Mouse (Mus musculus) adrenal gland, postnatal 0 days (tissue): ENCODE results near the gene Klra6. TPM values are rescaled to one million over a fixed set of nuclear protein-coding genes. Genes with fewer than 3 reads are reported as not detected.

Experiments
- polyA plus RNA-seq: library from polyadenylated mRNA; unstranded; fragments of >200 nt; fragmentation: Nextera tagmentation; extraction: Ambion mirVana; gene quantifications from 2 replicates; pipeline ENCODE4 v1.2.1, GENCODE M21; 2015

The Klra6 gene
- not detected in 2 replicates for polyA plus RNA-seq

DNA sequence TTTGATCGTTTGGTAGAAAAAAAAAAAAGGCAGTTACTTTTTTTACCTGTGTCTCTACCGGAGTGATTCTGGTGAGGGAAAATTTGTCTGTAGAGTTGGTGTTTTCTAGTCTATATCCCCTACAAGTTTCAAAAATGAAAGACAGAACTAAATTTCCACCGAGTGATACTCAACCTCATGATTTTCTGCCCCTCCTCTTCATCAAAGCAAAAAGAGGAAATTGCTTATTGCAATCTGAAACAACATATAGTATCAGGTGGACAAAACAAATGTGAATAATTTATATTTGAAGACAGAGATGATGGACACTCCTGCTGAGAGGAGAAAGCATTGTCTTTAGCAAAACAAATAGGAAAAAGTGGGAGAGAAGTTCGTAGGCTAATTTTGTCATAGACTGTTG lies at the start of gene Klra6:
Gene Klra6, minus strand, starts transcription at position 101 of the 400 bp plus-strand sequence.

DNA sequence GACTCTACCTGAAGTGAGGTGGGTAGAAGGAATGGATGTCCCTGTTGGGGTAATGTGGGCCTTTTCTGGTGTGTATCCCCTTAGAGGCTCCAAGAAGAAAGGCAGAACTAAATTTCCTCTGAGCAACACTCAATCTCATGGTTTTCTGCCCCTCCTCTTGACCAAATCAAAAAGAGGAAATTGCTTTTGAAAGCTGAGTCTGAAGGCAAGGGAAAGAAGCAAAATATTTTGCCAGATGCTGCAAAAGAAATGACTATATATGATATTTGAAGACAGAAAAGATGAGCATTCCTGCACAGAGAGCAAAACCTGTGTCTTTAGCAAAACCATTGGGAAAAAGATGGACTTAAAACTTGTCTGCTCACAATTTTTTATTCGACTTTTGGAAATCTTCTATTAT lies 40.4 kb upstream of the Klra6 start, which contains the start of gene Klra4:
Gene Klra4, minus strand, starts transcription at position 101 of the 400 bp plus-strand sequence.

Other genes starting within 250 kb of the Klra6 start
- not detected in 2 replicates for gene Gm156, start 242.7 kb downstream of the Klra6 start, polyA plus RNA-seq
- gene Gm17631, start 164.3 kb downstream of the Klra6 start, polyA plus RNA-seq, result not detected in 2 replicates
- gene Klra17, start 150.3 kb downstream of the Klra6 start, polyA plus RNA-seq, result 0.15 TPM in 1 of 2 replicates, not detected in the other
- gene Klra5, start 109.3 kb downstream of the Klra6 start, polyA plus RNA-seq, result 0.39 TPM in 1 of 2 replicates, not detected in the other
- gene Klra4, start 40.3 kb upstream of the Klra6 start, polyA plus RNA-seq, result not detected in 2 replicates
- not detected in 2 replicates for gene Klra8, start 102.9 kb upstream of the Klra6 start, polyA plus RNA-seq
- gene Klra9, start 166.2 kb upstream of the Klra6 start, polyA plus RNA-seq, result not detected in 2 replicates
- not detected in 2 replicates for gene Klra7, start 206.4 kb upstream of the Klra6 start, polyA plus RNA-seq